Mouse (Mus musculus): ENCODE results near the gene B4galnt3. TPM values are rescaled to one million over a fixed set of nuclear protein-coding genes. Genes with fewer than 3 reads are reported as not detected.

The B4galnt3 gene
- polyA plus RNA-seq, 1 experiment from 2014 or later: not detected

Other genes starting within 250 kb of the B4galnt3 start
- gene Ninj2, start 201.2 kb downstream of the B4galnt3 start, polyA plus RNA-seq (2014; fragmentation: Nextera tagmentation; extraction: Ambion mirVana): not detected in 2 replicates
- 0.15 TPM in 1 of 2 replicates, not detected in the other for gene D330020A13Rik, start 195 bp downstream of the B4galnt3 start, polyA plus RNA-seq (2014; fragmentation: Nextera tagmentation; extraction: Ambion mirVana)
- gene Kdm5a, start 69.6 kb upstream of the B4galnt3 start, polyA plus RNA-seq (2014; fragmentation: Nextera tagmentation; extraction: Ambion mirVana): 57.4 and 63.1 TPM in 2 replicates
- 24.7 and 24.8 TPM in 2 replicates for gene Ccdc77, start 69.8 kb upstream of the B4galnt3 start, polyA plus RNA-seq (2014; fragmentation: Nextera tagmentation; extraction: Ambion mirVana)
- gene Il17ra, start 168.7 kb upstream of the B4galnt3 start, polyA plus RNA-seq (2014; fragmentation: Nextera tagmentation; extraction: Ambion mirVana): 2.8 and 5.4 TPM in 2 replicates
- 1.0 and 1.8 TPM in 2 replicates for gene Tmem121b, start 199.2 kb upstream of the B4galnt3 start, polyA plus RNA-seq (2014; fragmentation: Nextera tagmentation; extraction: Ambion mirVana)
- 12.9 and 13.8 TPM in 2 replicates for gene Hdhd5, start 236.8 kb upstream of the B4galnt3 start, polyA plus RNA-seq (2014; fragmentation: Nextera tagmentation; extraction: Ambion mirVana)